ENCODE assay signal across 9 mouse cellular contexts in the genomic region with DNA sequence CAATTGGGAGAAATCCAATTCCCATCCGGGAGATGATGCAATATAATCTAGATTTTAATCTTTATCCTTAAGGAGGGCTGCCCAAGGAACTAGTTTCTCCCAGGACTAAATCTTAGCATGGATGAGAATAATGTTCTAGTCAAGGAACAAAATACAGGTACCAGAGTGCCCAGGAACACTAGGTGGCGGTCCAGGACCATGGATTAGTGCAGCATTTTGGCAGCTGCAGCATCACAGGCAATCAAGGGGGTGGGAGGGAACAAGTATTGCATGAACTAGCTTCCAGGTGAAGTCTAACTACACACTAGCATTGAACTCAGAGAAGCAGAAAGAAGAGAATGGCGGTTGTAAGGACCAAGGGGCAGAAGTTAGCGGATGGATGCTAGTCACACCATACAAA. TPM values are rescaled to one million over a fixed set of nuclear protein-coding genes. Genes with fewer than 3 reads are reported as not detected.
DNase-seq lines count a peak whose midpoint lies in the region; ATAC-seq and TF ChIP-seq lines count a peak whose summit lies in the region.
"Had no signal": no experiment of that assay in that cellular context is flagged by ENCODE, and none has a peak within 500 bp of the region (broad histone marks: within the 10 kb centered on the region; RNA-seq: fewer than 3 reads in every experiment).

No protein-coding gene starts in this region.

- peak; percentile 74 for TF ChIP-seq CTCF in forebrain, postnatal 0 days (IDR thresholded peaks at IDR 0.05; ENCODE audit: low read depth)
- peak; percentile 53 for TF ChIP-seq CTCF in liver, embryonic 14.5 days (IDR thresholded peaks at IDR 0.05; ENCODE audit: low read depth)

- no peak for TF ChIP-seq EP300 in liver, embryonic 14.5 days (IDR thresholded peaks at IDR 0.05; ENCODE audit: low read depth)

- 49% methylated on average over 4 of the region's 4 CpGs for WGBS in heart, embryonic 10.5 days
- WGBS in forebrain, postnatal 0 days = 56% methylated on average over 4 of the region's 4 CpGs
- WGBS in liver, embryonic 14.5 days (ENCODE audit: insufficient replicate concordance) = 50% methylated on average over 4 of the region's 4 CpGs

- ATAC-seq in forebrain, postnatal 0 days = peak; percentile 68; the same call in 1 of the 2 replicates
- no peak for ATAC-seq in liver, embryonic 14.5 days (ENCODE audit: insufficient read depth)

- no peaks in the 10 kb centered on the region for H3K27me3 ChIP-seq in heart, embryonic 10.5 days (ENCODE audit: insufficient read depth, poor library complexity, severe bottlenecking)
- H3K27me3 ChIP-seq in forebrain, postnatal 0 days (ENCODE audit: insufficient read depth, low read length) = no peaks in the 10 kb centered on the region
- H3K27me3 ChIP-seq in liver, embryonic 14.5 days (ENCODE audit: control insufficient read depth, insufficient read depth, low read length) = no peaks in the 10 kb centered on the region
- H3K27me3 ChIP-seq: limb, embryonic 12.5 days had no signal

- H3K9ac ChIP-seq in forebrain, postnatal 0 days = no peak overlapping the region
- H3K9ac ChIP-seq in liver, embryonic 14.5 days (replicated peaks) = no peak overlapping the region
- H3K9ac ChIP-seq: limb, embryonic 12.5 days had no signal

- H3K27ac ChIP-seq in heart, embryonic 10.5 days = no peak overlapping the region
- no peak overlapping the region for H3K27ac ChIP-seq in forebrain, postnatal 0 days (ENCODE audit: low read depth, low read length)
- H3K27ac ChIP-seq in liver, embryonic 14.5 days = no peak overlapping the region
- H3K27ac ChIP-seq: limb, embryonic 12.5 days had no signal

- H3K9me3 ChIP-seq in heart, embryonic 10.5 days = no peaks in the 10 kb centered on the region
- H3K9me3 ChIP-seq in forebrain, postnatal 0 days (ENCODE audit: low read length) = no peaks in the 10 kb centered on the region
- H3K9me3 ChIP-seq in liver, embryonic 14.5 days (ENCODE audit: control insufficient read depth, low read length) = no peaks in the 10 kb centered on the region
- H3K9me3 ChIP-seq: limb, embryonic 12.5 days had no signal

- H3K4me3 ChIP-seq in heart, embryonic 10.5 days = no peak overlapping the region
- H3K4me3 ChIP-seq in forebrain, postnatal 0 days (ENCODE audit: low read depth, low read length) = no peak overlapping the region
- H3K4me3 ChIP-seq in liver, embryonic 14.5 days (ENCODE audit: insufficient read depth in 1 of 2, low read depth in 2 of 2, low read length in 2 of 2) = no peak overlapping the region
- H3K4me3 ChIP-seq: limb, embryonic 12.5 days had no signal

- H3K4me1 ChIP-seq in heart, embryonic 10.5 days = no peaks in the 10 kb centered on the region
- H3K4me1 ChIP-seq in forebrain, postnatal 0 days (ENCODE audit: insufficient read depth) = no peaks in the 10 kb centered on the region
- H3K4me1 ChIP-seq in liver, embryonic 14.5 days (replicated peaks; ENCODE audit: control insufficient read depth in 2 of 2, insufficient read depth in 2 of 2, low read length in 1 of 2) = no peaks in the 10 kb centered on the region
- H3K4me1 ChIP-seq: limb, embryonic 12.5 days had no signal

- DNase-seq in heart, postnatal 4 days = peak; percentile 25
- DNase-seq in heart, embryonic 10.5 days (ENCODE audit: low spot score) = no peak
- DNase-seq in 416B (ENCODE audit: low read depth) (peak; percentile 39), MN1 (ENCODE audit: low spot score) (peak; percentile 29)
- peak; percentile 61 for DNase-seq in forebrain, postnatal 0 days
- no peak for DNase-seq in liver, embryonic 14.5 days (ENCODE audit: low read depth in 3 of 3, low spot score in 3 of 3)
- DNase-seq in thymus, postnatal 25 days = peak; percentile 5
- no peak for DNase-seq in spleen, adult 18-20 months

- no peaks in the 10 kb centered on the region for H3K36me3 ChIP-seq in heart, embryonic 10.5 days
- H3K36me3 ChIP-seq in forebrain, postnatal 0 days (ENCODE audit: insufficient read depth) = no peaks in the 10 kb centered on the region
- H3K36me3 ChIP-seq in liver, embryonic 14.5 days (replicated peaks; ENCODE audit: control insufficient read depth, insufficient read depth, low read depth) = no peaks in the 10 kb centered on the region
- H3K36me3 ChIP-seq: limb, embryonic 12.5 days had no signal

- H3K4me2 ChIP-seq in forebrain, postnatal 0 days (ENCODE audit: low read depth) = no peak overlapping the region
- no peak overlapping the region for H3K4me2 ChIP-seq in liver, embryonic 14.5 days (ENCODE audit: low read depth)
- H3K4me2 ChIP-seq: limb, embryonic 12.5 days had no signal

RNA-seq across cellular contexts. Expression of a gene that starts 12.2 kb away (rescaled TPM):
- total RNA-seq in heart, postnatal 4 days (2021) = not detected
- 0.16 TPM in 1 of 2 replicates, not detected in the other for polyA plus RNA-seq in heart, embryonic 10.5 days (2016; fragmentation: Nextera tagmentation; extraction: Ambion mirVana)
- not detected in 2 replicates for total RNA-seq in forebrain, postnatal 0 days (2014; rRNA removed)
- polyA plus RNA-seq in forebrain, postnatal 0 days (2015; fragmentation: Nextera tagmentation; extraction: Ambion mirVana) = 0.28 TPM in 1 of 2 replicates, not detected in the other
- polyA plus RNA-seq in liver, embryonic 14.5 days (2012; rRNA removed) = 0.04 TPM in 1 of 2 replicates, not detected in the other
- not detected in 2 replicates for polyA plus RNA-seq in liver, embryonic 14.5 days (2014; fragmentation: Nextera tagmentation; extraction: Ambion mirVana)
- polyA plus RNA-seq: limb, embryonic 12.5 days had no signal

RNA-seq across cellular contexts. Expression of a gene that starts 12.6 kb away (rescaled TPM):
- not detected for total RNA-seq in heart, postnatal 4 days (2021)
- polyA plus RNA-seq in heart, embryonic 10.5 days (2016; fragmentation: Nextera tagmentation; extraction: Ambion mirVana) = not detected in 2 replicates
- total RNA-seq in forebrain, postnatal 0 days (2014; rRNA removed) = not detected in 2 replicates
- polyA plus RNA-seq in forebrain, postnatal 0 days (2015; fragmentation: Nextera tagmentation; extraction: Ambion mirVana) = not detected in 2 replicates
- polyA plus RNA-seq in liver, embryonic 14.5 days (2012; rRNA removed) = not detected in 2 replicates
- not detected in 2 replicates for polyA plus RNA-seq in liver, embryonic 14.5 days (2014; fragmentation: Nextera tagmentation; extraction: Ambion mirVana)
- polyA plus RNA-seq: limb, embryonic 12.5 days had no signal

Comparison
In these comparisons a context has a peak if more than half of its experiments do, and no peak if none do; other contexts are left out.
1. DNase-seq: peak in heart, postnatal 4 days (single experiment), 416B (single experiment), MN1 (single experiment), forebrain, postnatal 0 days (single experiment) and thymus, postnatal 25 days (single experiment); none in heart, embryonic 10.5 days (single experiment), liver, embryonic 14.5 days (0 of 3) and spleen, adult 18-20 months (0 of 2).